Mouse (Mus musculus): ENCODE measurements around the gene Tmem108. TPM values are rescaled to one million over a fixed set of nuclear protein-coding genes. Genes with fewer than 3 reads are reported as not detected.

Tmem108 gene
- polyA plus RNA-seq, 1 experiment: not detected

GRCm38 (mm10) chr9:103501861-103502364 lies 259.7 kb downstream of the Tmem108 start:
- Histone ChIP-seq H3K4me1 (ENCODE audit: control insufficient read depth, insufficient read depth, low read length) (no peaks in the 10 kb centered on the region), H3K4me3 (ENCODE audit: insufficient read depth, low read length) (no peak overlapping the region), H3K27ac (ENCODE audit: insufficient read depth, low read depth, low read length) (no peak overlapping the region)
- TF ChIP-seq POLR2A (IDR thresholded peaks at IDR 0.05; ENCODE audit: borderline replicate concordance, low read depth, low read length) (no peak), CTCF (IDR thresholded peaks at IDR 0.05; ENCODE audit: low read depth, low read length) (no peak)

- Histone ChIP-seq H3K4me1 (ENCODE audit: control insufficient read depth, insufficient read depth, low read length) (no peaks in the 10 kb centered on the region), H3K4me3 (ENCODE audit: insufficient read depth, low read length) (no peak overlapping the region), H3K27ac (ENCODE audit: insufficient read depth, low read depth, low read length) (no peak overlapping the region)
- no peak for TF ChIP-seq CTCF (IDR thresholded peaks at IDR 0.05; ENCODE audit: low read depth, low read length)
- TF ChIP-seq POLR2A (IDR thresholded peaks at IDR 0.05; ENCODE audit: borderline replicate concordance, low read depth, low read length): no peak
Measured at GRCm38 (mm10) chr9:103499366-103499765, 262.3 kb downstream of the Tmem108 start.

GRCm38 (mm10) chr9:103498699-103499098 lies 262.9 kb downstream of the Tmem108 start:
- TF ChIP-seq POLR2A (IDR thresholded peaks at IDR 0.05; ENCODE audit: borderline replicate concordance, low read depth, low read length) (no peak), CTCF (IDR thresholded peaks at IDR 0.05; ENCODE audit: low read depth, low read length) (no peak)
- H3K4me1 ChIP-seq (ENCODE audit: control insufficient read depth, insufficient read depth, low read length): no peaks in the 10 kb centered on the region
- H3K4me3 ChIP-seq (ENCODE audit: insufficient read depth, low read length): no peak overlapping the region
- H3K27ac ChIP-seq (ENCODE audit: insufficient read depth, low read depth, low read length): no peak overlapping the region

GRCm38 (mm10) chr9:103495391-103495790 lies 266.2 kb downstream of the Tmem108 start:
- H3K27ac ChIP-seq (ENCODE audit: insufficient read depth, low read depth, low read length): no peak overlapping the region
- no peaks in the 10 kb centered on the region for H3K4me1 ChIP-seq (ENCODE audit: control insufficient read depth, insufficient read depth, low read length)
- TF ChIP-seq CTCF (IDR thresholded peaks at IDR 0.05; ENCODE audit: low read depth, low read length): no peak
- TF ChIP-seq POLR2A (IDR thresholded peaks at IDR 0.05; ENCODE audit: borderline replicate concordance, low read depth, low read length): no peak
- no peak overlapping the region for H3K4me3 ChIP-seq (ENCODE audit: insufficient read depth, low read length)

DNA sequence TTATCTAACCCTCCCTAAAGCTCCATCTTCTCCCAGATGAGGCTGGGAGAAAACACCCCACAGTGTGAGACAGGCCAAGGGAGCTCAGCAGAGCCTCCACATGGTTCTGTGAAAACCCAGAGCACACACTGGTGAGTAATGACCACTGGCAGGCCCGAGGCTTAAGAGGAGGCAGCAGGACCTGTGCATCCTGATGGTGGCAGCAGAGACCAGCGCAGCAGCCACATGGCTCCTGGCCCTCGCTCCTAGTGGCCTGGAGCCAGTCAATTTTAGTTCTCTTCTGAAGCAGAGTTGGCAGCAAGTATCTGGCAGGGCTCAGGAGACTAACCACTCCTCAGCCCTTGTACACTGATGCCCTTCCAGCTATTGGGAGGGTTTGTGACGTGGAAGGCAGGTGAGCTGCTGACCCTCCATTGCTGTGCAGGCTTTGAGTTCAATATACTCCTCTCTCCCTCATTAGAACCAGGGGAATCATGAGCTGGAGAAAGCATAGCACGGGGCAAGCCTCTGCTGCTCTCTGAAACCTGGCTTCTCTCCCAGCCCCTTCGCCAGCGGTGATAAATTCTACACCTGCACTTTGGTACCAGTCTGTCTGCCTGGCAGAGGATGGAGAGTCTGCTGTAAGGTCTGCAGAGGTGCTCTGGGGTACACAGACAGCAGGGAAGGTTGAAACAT lies 267.2 kb downstream of the Tmem108 start:
- Histone ChIP-seq H3K27ac (ENCODE audit: insufficient read depth, low read depth, low read length) (no peak overlapping the region), H3K4me1 (ENCODE audit: control insufficient read depth, insufficient read depth, low read length) (no peaks in the 10 kb centered on the region), H3K4me3 (ENCODE audit: insufficient read depth, low read length) (no peak overlapping the region)
- no peak for TF ChIP-seq CTCF (IDR thresholded peaks at IDR 0.05; ENCODE audit: low read depth, low read length)
- no peak for TF ChIP-seq POLR2A (IDR thresholded peaks at IDR 0.05; ENCODE audit: borderline replicate concordance, low read depth, low read length)

- no peak overlapping the region for H3K4me3 ChIP-seq (ENCODE audit: insufficient read depth, low read length)
- H3K27ac ChIP-seq (ENCODE audit: insufficient read depth, low read depth, low read length): no peak overlapping the region
- no peaks in the 10 kb centered on the region for H3K4me1 ChIP-seq (ENCODE audit: control insufficient read depth, insufficient read depth, low read length)
- TF ChIP-seq POLR2A (IDR thresholded peaks at IDR 0.05; ENCODE audit: borderline replicate concordance, low read depth, low read length): no peak
- TF ChIP-seq CTCF (IDR thresholded peaks at IDR 0.05; ENCODE audit: low read depth, low read length): no peak
Measured at GRCm38 (mm10) chr9:103491985-103492384, 269.7 kb downstream of the Tmem108 start.

GRCm38 (mm10) chr9:103490439-103490838 lies 271.2 kb downstream of the Tmem108 start:
- Histone ChIP-seq H3K4me1 (ENCODE audit: control insufficient read depth, insufficient read depth, low read length) (peaks cover 8% of the 10 kb centered on the region), H3K4me3 (ENCODE audit: insufficient read depth, low read length) (no peak overlapping the region), H3K27ac (ENCODE audit: insufficient read depth, low read depth, low read length) (no peak overlapping the region)
- TF ChIP-seq CTCF (IDR thresholded peaks at IDR 0.05; ENCODE audit: low read depth, low read length) (peak; percentile 82), POLR2A (IDR thresholded peaks at IDR 0.05; ENCODE audit: borderline replicate concordance, low read depth, low read length) (no peak)

- H3K4me1 ChIP-seq (ENCODE audit: control insufficient read depth, insufficient read depth, low read length): peaks cover 12% of the 10 kb centered on the region
- no peak overlapping the region for H3K4me3 ChIP-seq (ENCODE audit: insufficient read depth, low read length)
- no peak overlapping the region for H3K27ac ChIP-seq (ENCODE audit: insufficient read depth, low read depth, low read length)
- TF ChIP-seq POLR2A (IDR thresholded peaks at IDR 0.05; ENCODE audit: borderline replicate concordance, low read depth, low read length): no peak
- TF ChIP-seq CTCF (IDR thresholded peaks at IDR 0.05; ENCODE audit: low read depth, low read length): no peak
Measured at GRCm38 (mm10) chr9:103489883-103490282, 271.8 kb downstream of the Tmem108 start.

DNA sequence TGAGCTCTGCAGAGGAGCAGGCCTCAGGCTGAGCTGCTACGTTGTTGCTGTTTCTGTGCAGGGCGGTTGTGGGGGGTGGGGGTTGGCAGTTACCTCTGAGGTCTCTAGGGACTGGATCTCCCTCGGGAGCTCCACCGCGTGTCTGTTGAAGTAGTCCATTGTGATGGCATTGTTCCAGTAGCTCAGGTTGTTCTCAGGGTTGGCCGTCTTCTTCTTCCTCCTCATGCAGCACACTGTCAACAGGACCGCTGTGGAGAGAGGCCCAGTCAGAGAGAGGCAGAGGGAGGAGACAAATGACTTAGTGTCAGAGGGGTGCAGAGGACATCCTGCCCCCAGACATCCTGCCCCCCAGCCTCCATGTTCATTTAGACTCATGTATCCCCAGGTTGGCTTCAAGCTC lies 272.5 kb downstream of the Tmem108 start:
- Histone ChIP-seq H3K4me1 (ENCODE audit: control insufficient read depth, insufficient read depth, low read length) (peaks cover 12% of the 10 kb centered on the region), H3K4me3 (ENCODE audit: insufficient read depth, low read length) (no peak overlapping the region), H3K27ac (ENCODE audit: insufficient read depth, low read depth, low read length) (no peak overlapping the region)
- TF ChIP-seq CTCF (IDR thresholded peaks at IDR 0.05; ENCODE audit: low read depth, low read length): no peak
- TF ChIP-seq POLR2A (IDR thresholded peaks at IDR 0.05; ENCODE audit: borderline replicate concordance, low read depth, low read length): no peak

DNA sequence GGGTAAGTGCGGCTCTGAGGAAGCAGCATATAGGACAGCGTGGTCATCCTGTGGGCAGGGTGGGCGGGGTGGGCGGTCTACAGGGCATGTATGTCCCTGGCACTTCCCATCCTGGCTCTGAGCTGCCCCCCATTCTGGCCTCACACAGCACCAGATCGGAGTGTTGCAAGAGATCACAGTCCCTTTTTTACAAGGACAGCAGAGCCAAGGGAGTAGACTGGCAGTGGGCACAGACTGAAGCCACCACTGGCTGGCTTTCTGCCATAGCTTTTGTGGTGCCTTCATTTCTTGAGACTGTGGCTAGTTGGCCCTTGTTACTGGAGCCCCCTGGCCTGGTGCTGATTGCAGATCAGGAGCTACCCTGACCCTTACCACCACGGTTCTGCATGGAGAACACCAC lies 275.4 kb downstream of the Tmem108 start:
- Histone ChIP-seq H3K4me3 (ENCODE audit: insufficient read depth, low read length) (no peak overlapping the region), H3K27ac (ENCODE audit: insufficient read depth, low read depth, low read length) (no peak overlapping the region), H3K4me1 (ENCODE audit: control insufficient read depth, insufficient read depth, low read length) (peaks cover 12% of the 10 kb centered on the region)
- TF ChIP-seq POLR2A (IDR thresholded peaks at IDR 0.05; ENCODE audit: borderline replicate concordance, low read depth, low read length) (no peak), CTCF (IDR thresholded peaks at IDR 0.05; ENCODE audit: low read depth, low read length) (no peak)

Measured in bone marrow macrophage, adult 2 months (primary cell).